Mouse (Mus musculus) kidney, embryonic 15.5 days (tissue): ENCODE measurements around the gene Gnb1l. TPM values are rescaled to one million over a fixed set of nuclear protein-coding genes. Genes with fewer than 3 reads are reported as not detected.

ENCODE experiments used
- ATAC-seq: fragments of 200-750 bp; cut with Nextera tagmentation; replicated peaks from 2 replicates; pipeline ENCODE4 v1.8.0; 2017; ENCODE audit warnings: moderate TSS enrichment; ENCODE audit not compliant: low FRiP score
- H3K27ac ChIP-seq: fragments of 300-500 bp; sonication (generic); 2 replicates; pipeline ENCODE4 v1.5.1; 2015; ENCODE audit warnings: mild to moderate bottlenecking, inconsistent platforms
- H3K27me3 ChIP-seq: fragments of 300-500 bp; sonication (generic); 2 replicates; pipeline ENCODE4 v1.6.1; 2015; ENCODE audit warnings: inconsistent platforms
- H3K36me3 ChIP-seq: fragments of 300-500 bp; sonication (generic); 2 replicates; pipeline ENCODE4 v1.6.1; 2015; ENCODE audit warnings: inconsistent platforms
- H3K4me1 ChIP-seq: fragments of 300-500 bp; sonication (generic); 2 replicates; pipeline ENCODE4 v1.6.1; 2015; ENCODE audit warnings: inconsistent platforms
- H3K4me2 ChIP-seq: fragments of 300-500 bp; sonication (generic); 2 replicates; pipeline ENCODE4 v1.6.1; 2015; ENCODE audit warnings: moderate library complexity, mild to moderate bottlenecking, inconsistent platforms
- H3K4me3 ChIP-seq: fragments of 300-500 bp; sonication (generic); replicated peaks from 2 replicates; pipeline ENCODE4 v1.5.1; 2015; ENCODE audit warnings: mild to moderate bottlenecking, inconsistent platforms
- H3K9ac ChIP-seq: fragments of 300-500 bp; sonication (generic); 2 replicates; pipeline ENCODE4 v1.6.1; 2015; ENCODE audit warnings: mild to moderate bottlenecking, inconsistent platforms
- H3K9me3 ChIP-seq: fragments of 300-500 bp; sonication (generic); replicated peaks from 2 replicates; pipeline ENCODE4 v1.6.1; 2016; ENCODE audit warnings: inconsistent platforms
- WGBS: fragments of 180-500 bp; shearing (Covaris S2); methylation state at CpG from one replicate; pipeline ENCODE4 v1.1.7; 2015; ENCODE audit warnings: mixed read lengths; 5-methylcytosine and 5-hydroxymethylcytosine counted together
- polyA plus RNA-seq: library from polyadenylated mRNA; unstranded; fragments of >200 nt; fragmentation: Nextera tagmentation; extraction: Ambion mirVana; gene quantifications from 2 replicates; pipeline ENCODE4 v1.2.1, GENCODE M21; 2015

Gene Gnb1l
- polyA plus RNA-seq, 1 experiment from 2014 or later = 17.2 TPM

DNA sequence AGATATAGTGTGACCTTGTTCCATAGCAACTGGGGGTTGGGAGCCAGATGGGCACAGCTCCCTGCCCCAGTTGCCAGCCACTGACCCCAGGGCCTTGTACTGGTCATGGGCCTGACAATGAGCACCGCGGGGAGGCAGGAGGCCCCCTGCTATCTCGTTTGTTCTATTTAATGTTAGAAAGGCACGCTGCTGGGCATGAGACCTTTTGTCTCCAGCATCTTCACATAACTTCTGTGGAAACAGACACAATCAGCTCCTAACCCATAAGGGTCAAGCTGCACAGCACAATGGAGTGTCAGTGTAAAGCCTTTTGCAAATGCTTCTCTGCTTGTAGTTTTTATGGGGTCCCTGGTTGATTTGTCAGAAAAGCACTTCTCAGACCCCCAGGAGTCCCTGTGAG is 14.1 kb upstream of the Gnb1l start:
- H3K4me3 ChIP-seq = no peak overlapping the region
- H3K4me1 ChIP-seq = peaks cover 11% of the 10 kb centered on the region
- no peak overlapping the region for H3K4me2 ChIP-seq
- WGBS = 41% methylated on average over 4 of the region's 4 CpGs
- H3K27ac ChIP-seq = no peak overlapping the region
- H3K9me3 ChIP-seq = no peaks in the 10 kb centered on the region
- ATAC-seq = no peak
- H3K27me3 ChIP-seq = 0 out of 2 replicates have a peak, but pooled peaks cover 3% of the 10 kb centered on the region
- no peak overlapping the region for H3K9ac ChIP-seq
- H3K36me3 ChIP-seq = no peaks in the 10 kb centered on the region

DNA sequence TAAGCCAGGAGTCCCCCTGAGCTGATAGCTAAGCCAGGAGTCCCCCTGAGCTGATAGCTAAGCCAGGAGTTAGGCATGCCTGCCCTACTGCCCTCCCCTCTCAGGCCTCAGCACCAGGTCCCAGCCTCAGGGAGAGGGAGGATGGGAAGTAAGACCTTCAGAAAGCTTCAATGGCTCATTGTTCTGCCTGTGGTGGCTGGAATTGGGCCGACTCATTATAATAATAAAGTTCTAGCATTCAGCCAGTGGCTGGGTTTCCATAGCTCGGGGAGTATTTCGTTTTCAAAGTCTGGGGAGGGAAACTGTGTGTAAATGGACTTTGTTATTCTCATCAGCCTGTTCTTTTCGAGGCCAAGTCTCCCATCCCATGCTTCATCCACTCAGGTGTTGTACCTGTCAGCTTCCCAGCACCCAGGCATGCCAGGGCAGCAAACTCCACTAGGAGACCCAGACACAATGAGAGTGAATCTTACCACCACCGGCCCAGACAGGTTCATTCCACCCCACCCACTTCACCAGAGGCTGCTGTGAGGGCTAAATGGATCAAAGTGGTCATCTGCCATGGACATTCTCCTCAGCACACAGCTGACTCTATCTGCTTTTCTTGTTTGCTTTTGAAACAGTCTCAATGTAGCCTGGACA is 13.6 kb upstream of the Gnb1l start:
- WGBS = 54% methylated on average over 5 of the region's 5 CpGs
- H3K27me3 ChIP-seq = 0 out of 2 replicates have a peak, but pooled peaks cover 3% of the 10 kb centered on the region
- peaks cover 6% of the 10 kb centered on the region for H3K4me1 ChIP-seq
- H3K9ac ChIP-seq = no peak overlapping the region
- no peak overlapping the region for H3K27ac ChIP-seq
- no peak overlapping the region for H3K4me2 ChIP-seq
- ATAC-seq = no peak
- no peak overlapping the region for H3K4me3 ChIP-seq
- no peaks in the 10 kb centered on the region for H3K36me3 ChIP-seq
- H3K9me3 ChIP-seq = no peaks in the 10 kb centered on the region

- H3K27ac ChIP-seq = no peak overlapping the region
- WGBS = 92% methylated on average over 2 of the region's 2 CpGs
- H3K4me1 ChIP-seq = no peaks in the 10 kb centered on the region
- no peak overlapping the region for H3K4me2 ChIP-seq
- no peaks in the 10 kb centered on the region for H3K27me3 ChIP-seq
- no peak overlapping the region for H3K9ac ChIP-seq
- H3K4me3 ChIP-seq = no peak overlapping the region
- no peak for ATAC-seq
- H3K9me3 ChIP-seq = no peaks in the 10 kb centered on the region
- no peaks in the 10 kb centered on the region for H3K36me3 ChIP-seq
These were observed 12.4 kb upstream of the Gnb1l start for GRCm38 (mm10) chr16:18486126-18486525.

DNA sequence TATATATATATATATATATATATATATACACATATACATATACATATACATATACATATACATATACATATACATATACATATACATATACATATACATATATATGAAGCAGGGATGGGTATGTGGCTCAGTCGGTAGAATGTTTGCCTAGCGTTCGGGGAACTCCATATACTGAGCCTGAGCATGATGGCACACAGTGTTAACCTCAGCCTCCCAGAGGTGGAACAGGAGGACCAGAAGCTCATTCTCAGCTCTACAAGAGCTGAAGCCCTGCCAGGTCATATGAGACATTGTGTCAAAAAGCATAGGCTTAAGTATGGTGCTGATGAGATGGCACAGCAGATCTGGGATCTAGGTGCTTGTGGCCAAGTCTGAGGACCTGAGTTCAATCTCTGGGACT is 8.2 kb upstream of the Gnb1l start:
- 97% methylated on average over 3 of the region's 3 CpGs for WGBS
- no peaks in the 10 kb centered on the region for H3K27me3 ChIP-seq
- no peak overlapping the region for H3K4me3 ChIP-seq
- no peaks in the 10 kb centered on the region for H3K9me3 ChIP-seq
- no peak for ATAC-seq
- no peak overlapping the region for H3K9ac ChIP-seq
- no peaks in the 10 kb centered on the region for H3K36me3 ChIP-seq
- H3K4me1 ChIP-seq = no peaks in the 10 kb centered on the region
- H3K4me2 ChIP-seq = no peak overlapping the region
- H3K27ac ChIP-seq = no peak overlapping the region

GRCm38 (mm10) chr16:18490894-18491293 is 7.6 kb upstream of the Gnb1l start:
- ATAC-seq = no peak
- H3K9me3 ChIP-seq = no peaks in the 10 kb centered on the region
- H3K9ac ChIP-seq = no peak overlapping the region
- 66% methylated on average over 1 of the region's 1 CpGs for WGBS
- no peak overlapping the region for H3K4me2 ChIP-seq
- H3K4me1 ChIP-seq = no peaks in the 10 kb centered on the region
- H3K27me3 ChIP-seq = no peaks in the 10 kb centered on the region
- H3K27ac ChIP-seq = no peak overlapping the region
- no peak overlapping the region for H3K4me3 ChIP-seq
- no peaks in the 10 kb centered on the region for H3K36me3 ChIP-seq

DNA sequence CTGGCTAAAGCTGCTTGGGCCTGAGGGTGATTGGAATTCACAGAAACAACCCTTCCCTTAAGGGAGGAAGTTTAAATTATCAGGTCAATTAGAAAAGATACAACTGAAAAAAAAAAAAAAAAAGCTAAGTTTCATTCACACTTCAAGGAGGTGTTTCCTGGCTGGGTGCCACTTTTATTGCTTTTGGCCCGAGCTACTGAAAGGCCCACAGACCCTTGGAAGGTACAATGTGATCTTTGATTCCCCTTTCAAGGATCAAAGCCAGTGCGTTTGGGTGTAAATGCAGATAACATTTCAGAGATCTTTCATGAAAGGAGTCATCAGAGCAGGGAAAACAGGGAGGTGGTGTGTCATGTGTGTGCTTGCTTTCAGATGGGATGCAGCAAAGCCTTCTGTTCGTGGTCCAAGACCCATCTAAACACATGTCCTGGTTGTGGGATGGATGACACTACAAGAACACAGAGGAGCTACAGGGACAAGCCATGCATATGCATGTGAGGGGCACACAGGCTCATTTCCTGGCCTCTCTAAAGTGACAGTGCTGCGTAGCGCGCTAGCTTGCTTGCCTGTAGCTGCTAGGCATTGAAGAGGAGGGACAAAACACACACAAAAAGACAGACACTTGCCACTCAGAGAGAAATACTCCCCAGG is 523 bp upstream of the Gnb1l start:
- Histone ChIP-seq H3K9me3 (no peaks in the 10 kb centered on the region), H3K9ac (peak overlapping the region; percentile 81), H3K4me1 (peaks cover 27% of the 10 kb centered on the region), H3K4me3 (peak overlapping the region; percentile 77), H3K4me2 (peak overlapping the region; percentile 91), H3K36me3 (peaks cover 17% of the 10 kb centered on the region), H3K27me3 (no peaks in the 10 kb centered on the region), H3K27ac (peak overlapping the region; percentile 89)
- ATAC-seq = peak; percentile 37
- 12% methylated on average over 6 of the region's 6 CpGs for WGBS

DNA sequence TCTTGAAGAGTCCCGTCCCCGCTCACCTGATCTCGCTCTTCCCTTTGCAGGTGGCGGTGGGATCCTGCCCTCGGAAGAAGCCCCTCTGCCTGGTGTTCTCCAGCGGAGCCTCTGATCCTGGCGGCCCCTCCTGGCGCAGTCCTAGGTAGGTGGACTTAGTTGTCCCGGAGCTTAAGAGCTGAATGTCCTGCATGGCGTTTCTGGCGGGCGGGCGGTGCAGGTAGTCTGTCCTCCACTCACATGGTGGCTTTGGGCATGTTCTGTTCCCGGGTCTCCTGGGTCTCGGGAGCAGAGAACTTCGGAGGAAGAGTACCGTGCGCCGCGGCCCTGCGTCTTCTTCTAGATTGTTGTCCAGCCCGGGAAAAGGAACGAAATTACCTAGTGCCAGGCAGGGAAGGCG is 483 bp downstream of the Gnb1l start:
- ATAC-seq = no peak
- Histone ChIP-seq H3K4me2 (peak overlapping the region; percentile 91), H3K27me3 (no peaks in the 10 kb centered on the region), H3K36me3 (peaks cover 17% of the 10 kb centered on the region), H3K4me3 (peak overlapping the region; percentile 77), H3K9me3 (no peaks in the 10 kb centered on the region), H3K9ac (peak overlapping the region; percentile 81), H3K27ac (peak overlapping the region; percentile 75), H3K4me1 (peaks cover 27% of the 10 kb centered on the region)
- whole genome bisulfite sequencing = under 1% methylated on average over 23 of the region's 24 CpGs

DNA sequence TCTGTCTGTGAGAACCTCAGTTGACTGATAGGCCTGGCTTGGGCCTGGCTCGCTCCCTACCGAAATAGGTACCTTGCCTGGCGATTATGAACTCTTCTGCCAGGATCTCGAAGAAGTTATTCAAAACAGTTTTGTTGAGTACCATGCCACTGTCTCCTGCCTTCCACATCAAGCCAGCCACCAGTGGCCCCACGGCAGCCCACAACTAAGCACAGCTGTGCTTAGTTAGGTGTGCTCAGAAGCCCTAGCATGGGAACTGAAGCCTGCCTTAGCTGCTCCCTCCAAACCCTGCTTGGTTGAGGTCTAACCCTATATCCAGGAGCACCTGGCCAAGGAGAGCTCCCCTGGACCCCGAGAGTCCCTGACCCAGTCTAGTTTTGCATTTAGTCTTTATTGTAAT is 3.0 kb downstream of the Gnb1l start:
- no peak overlapping the region for H3K27ac ChIP-seq
- 0 out of 2 replicates have a peak overlapping the region, but pooled peaks have one; percentile 9 for H3K9ac ChIP-seq
- peaks cover 17% of the 10 kb centered on the region for H3K36me3 ChIP-seq
- H3K9me3 ChIP-seq = no peaks in the 10 kb centered on the region
- H3K4me2 ChIP-seq = no peak overlapping the region
- H3K4me1 ChIP-seq = peaks cover 27% of the 10 kb centered on the region
- no peaks in the 10 kb centered on the region for H3K27me3 ChIP-seq
- WGBS = 93% methylated on average over 6 of the region's 6 CpGs
- no peak for ATAC-seq
- no peak overlapping the region for H3K4me3 ChIP-seq

DNA sequence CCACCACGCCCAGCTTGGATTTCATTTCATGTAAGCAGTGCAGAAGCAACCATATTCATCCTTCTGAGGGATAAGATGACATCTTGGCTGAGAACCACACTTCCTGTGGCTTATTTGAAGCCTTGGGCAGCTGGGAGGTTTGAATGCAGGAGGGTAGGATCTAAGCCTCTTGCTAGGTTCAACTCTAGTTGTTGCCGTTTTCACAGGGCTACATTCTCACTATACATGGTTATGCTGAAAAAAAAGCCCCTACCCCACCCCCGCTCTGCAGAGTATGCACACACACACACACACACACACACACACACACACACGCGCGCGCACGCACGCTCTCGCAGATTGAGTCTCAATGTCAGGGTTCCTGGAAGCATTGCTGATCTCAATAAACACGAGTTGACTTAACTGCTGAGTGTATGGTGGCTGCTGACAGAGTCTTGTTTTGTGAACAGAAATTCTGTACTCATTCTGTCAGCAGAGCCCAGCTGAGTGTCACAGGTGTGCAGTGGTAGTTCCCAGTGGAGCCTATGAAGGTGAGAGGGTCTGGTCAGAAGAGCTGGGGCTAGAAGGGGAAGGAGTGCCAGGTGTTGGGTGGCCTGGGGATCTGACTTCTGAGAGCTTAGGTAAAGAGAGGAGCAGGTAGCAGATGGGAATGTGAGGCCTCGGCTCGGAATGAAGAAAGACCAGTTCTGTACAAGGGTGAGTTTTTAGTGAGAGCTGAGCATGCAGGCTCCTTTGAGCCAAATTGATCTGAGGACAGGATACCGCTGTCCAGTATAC is 5.2 kb downstream of the Gnb1l start:
- Histone ChIP-seq H3K4me2 (no peak overlapping the region), H3K9me3 (no peaks in the 10 kb centered on the region), H3K4me3 (no peak overlapping the region), H3K36me3 (peaks cover 17% of the 10 kb centered on the region), H3K27ac (no peak overlapping the region), H3K27me3 (no peaks in the 10 kb centered on the region), H3K4me1 (peaks cover 25% of the 10 kb centered on the region), H3K9ac (no peak overlapping the region)
- no peak for ATAC-seq
- 96% methylated on average over 14 of the region's 14 CpGs for WGBS

DNA sequence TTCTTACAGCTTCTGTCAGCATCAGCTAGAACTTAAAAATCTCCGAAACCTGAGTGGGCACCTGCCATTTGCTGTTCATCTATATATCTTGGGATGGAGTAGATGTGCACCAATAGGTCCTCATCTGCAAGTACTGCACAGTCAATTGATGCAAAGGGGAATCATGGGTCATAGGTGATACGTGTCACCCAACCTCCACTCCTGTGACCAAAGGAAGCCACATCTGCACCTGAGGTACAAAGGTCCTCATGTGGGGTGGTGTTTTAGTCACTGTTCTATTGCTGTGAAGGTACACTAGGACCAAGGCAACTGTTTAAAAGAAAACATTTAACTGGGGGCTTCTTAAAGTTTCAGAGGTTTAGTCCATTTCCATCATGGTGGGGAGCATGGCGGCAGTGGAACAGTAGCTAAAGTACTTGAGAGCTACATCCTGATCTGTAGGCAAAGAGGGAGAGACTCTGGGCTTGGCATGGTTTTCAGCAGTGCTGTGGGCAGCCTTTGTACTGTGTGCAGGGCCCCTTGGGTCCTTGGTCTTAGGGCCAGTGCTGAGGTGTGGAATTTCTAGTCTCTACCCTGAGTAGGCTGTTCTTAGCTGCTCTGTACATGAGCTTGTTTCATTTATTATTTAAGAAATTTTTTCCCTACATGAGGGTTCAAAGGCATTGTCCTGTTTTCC is 8.1 kb downstream of the Gnb1l start:
- Histone ChIP-seq H3K4me3 (no peak overlapping the region), H3K36me3 (peaks cover 7% of the 10 kb centered on the region), H3K9me3 (no peaks in the 10 kb centered on the region), H3K9ac (no peak overlapping the region), H3K4me1 (peaks cover 13% of the 10 kb centered on the region; the same call in 1 of the 2 replicates), H3K27me3 (no peaks in the 10 kb centered on the region), H3K4me2 (no peak overlapping the region), H3K27ac (no peak overlapping the region)
- no peak for ATAC-seq
- 91% methylated on average over 3 of the region's 3 CpGs for WGBS

GRCm38 (mm10) chr16:18507200-18507549 is 8.7 kb downstream of the Gnb1l start:
- ATAC-seq = 0 out of 2 replicates have a peak, but pooled peaks have one; percentile 47
- Histone ChIP-seq H3K36me3 (peaks cover 2% of the 10 kb centered on the region), H3K9me3 (no peaks in the 10 kb centered on the region), H3K4me2 (no peak overlapping the region), H3K4me3 (no peak overlapping the region), H3K27ac (no peak overlapping the region), H3K4me1 (peaks cover 12% of the 10 kb centered on the region; the same call in 1 of the 2 replicates), H3K27me3 (no peaks in the 10 kb centered on the region), H3K9ac (no peak overlapping the region)
- 3% methylated on average over 1 of the region's 1 CpGs for WGBS

GRCm38 (mm10) chr16:18511741-18512140 is 13.2 kb downstream of the Gnb1l start:
- Histone ChIP-seq H3K36me3 (no peaks in the 10 kb centered on the region), H3K9me3 (no peaks in the 10 kb centered on the region), H3K27ac (no peak overlapping the region), H3K4me1 (peaks cover 10% of the 10 kb centered on the region; the same call in 1 of the 2 replicates), H3K9ac (no peak overlapping the region), H3K27me3 (no peaks in the 10 kb centered on the region), H3K4me2 (no peak overlapping the region), H3K4me3 (no peak overlapping the region)
- 65% methylated on average over 5 of the region's 5 CpGs for WGBS
- no peak for ATAC-seq
